Mouse (Mus musculus): ENCODE results near the gene Bnip1. TPM values are rescaled to one million over a fixed set of nuclear protein-coding genes. Genes with fewer than 3 reads are reported as not detected.

The Bnip1 gene
- 10 to 100 TPM; 32.7 to 35.3 (median 33.6) TPM for total RNA-seq (2022)

DNA sequence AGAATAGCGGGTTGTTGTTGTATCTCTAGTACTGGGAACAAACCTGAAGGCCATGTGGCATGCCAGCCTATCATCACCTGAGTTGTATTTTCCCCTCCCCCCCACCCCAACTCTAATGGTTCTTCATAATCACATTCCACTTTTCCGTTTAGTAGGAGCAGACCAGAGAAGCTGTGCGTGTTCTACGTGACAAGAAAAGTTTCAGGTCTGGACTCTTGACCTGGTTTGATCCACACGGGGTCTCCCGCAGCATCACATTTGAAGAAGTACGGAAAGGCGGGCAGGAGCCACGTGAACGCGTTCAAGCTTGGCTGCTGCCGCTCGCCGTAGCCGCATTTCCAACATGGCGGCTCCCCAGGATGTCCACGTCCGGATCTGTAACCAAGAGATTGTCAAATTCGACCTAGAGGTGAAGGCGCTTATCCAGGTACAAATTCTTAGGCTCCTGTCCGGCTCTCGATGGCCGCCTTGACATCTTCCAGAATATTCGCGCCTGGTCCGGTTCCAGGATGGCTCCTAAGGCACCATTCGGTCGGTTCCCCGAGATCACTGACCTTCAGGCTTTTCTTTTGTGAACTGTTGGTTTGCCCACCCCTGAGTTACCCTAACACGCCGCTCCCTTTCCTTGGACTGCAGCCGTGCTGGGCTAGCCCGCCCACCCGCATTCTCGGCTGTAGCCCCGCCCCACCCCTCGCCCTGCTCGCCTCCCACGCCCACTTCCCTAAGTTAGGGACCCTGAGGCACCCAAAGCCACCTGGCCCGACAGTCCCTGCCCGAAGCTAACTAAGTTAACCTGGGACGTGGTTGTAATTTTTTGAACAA is at the start of gene Bnip1:
Gene Bnip1 (plus strand): TSS at position 317 of the 822 bp plus-strand sequence.
- DNase-seq (ENCODE audit: low spot score in 2 of 2) = peak; percentile 68 to 78

DNA sequence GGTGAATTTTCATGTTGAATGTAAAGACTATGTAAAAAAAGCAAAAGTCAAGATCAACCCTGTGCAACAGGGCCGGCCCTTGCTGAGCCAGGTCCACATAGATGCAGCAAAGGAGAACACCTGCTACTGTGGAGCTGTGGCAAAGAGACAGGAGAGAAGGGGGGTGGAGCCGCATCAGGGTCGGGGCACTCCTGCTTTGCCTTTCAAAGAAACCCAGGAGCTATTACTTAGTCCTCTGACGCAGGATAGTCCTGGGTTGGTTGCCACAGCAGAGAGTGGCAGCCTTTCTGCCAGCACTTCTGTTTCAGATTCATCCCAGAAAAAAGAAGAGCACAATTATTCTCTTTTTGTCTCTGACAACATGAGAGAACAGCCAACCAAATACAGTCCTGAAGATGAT is 38.3 kb upstream of the Bnip1 start:
- no peak for DNase-seq (ENCODE audit: low spot score in 2 of 2)

DNA sequence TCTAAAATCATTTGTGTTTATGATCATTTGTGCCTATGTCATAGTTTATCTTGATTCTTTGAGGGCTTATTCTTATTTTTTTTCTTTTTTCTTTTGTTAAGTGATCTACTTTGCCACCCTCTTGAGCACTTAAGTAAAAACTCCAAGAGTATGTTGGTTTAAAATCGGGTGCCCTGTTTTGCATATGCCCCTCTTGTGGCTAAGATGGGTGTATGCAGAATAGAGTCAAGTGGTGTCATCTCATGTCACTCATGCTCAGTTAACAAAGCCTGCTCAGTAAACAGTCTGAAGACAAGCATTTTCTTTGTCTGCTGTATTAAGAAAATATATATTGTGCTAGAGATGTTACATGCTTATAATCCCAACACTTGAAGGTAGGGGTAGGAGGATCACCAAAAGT is 37.6 kb upstream of the Bnip1 start:
- no peak for DNase-seq (ENCODE audit: low spot score in 2 of 2)

- no peak for DNase-seq (ENCODE audit: low spot score in 2 of 2)
Measured at GRCm38 (mm10) chr17:26749975-26750374, 30.9 kb upstream of the Bnip1 start.

DNA sequence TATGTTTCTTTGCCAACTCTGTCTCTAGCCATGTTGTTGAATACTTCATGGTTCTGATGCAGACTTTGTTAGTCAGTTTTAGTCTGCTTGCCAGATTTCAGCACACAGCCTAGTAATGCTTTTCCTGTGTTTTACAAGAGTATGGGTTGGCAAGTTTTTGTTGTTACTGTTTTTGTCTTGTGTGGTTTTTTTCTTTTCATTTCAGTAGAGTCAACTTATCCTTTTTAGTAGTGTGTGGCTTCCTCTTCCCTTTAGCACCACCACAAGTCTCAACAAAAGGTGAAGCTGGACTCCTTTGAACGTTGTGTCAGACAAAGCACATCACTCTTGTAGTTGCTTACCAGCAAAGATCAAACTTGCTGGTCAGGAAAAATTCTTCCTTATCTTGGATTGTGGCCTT is 28.6 kb upstream of the Bnip1 start:
- no peak for DNase-seq (ENCODE audit: low spot score in 2 of 2)

- no peak for DNase-seq (ENCODE audit: low spot score in 2 of 2)
Measured at GRCm38 (mm10) chr17:26753476-26753875, 27.4 kb upstream of the Bnip1 start.

DNA sequence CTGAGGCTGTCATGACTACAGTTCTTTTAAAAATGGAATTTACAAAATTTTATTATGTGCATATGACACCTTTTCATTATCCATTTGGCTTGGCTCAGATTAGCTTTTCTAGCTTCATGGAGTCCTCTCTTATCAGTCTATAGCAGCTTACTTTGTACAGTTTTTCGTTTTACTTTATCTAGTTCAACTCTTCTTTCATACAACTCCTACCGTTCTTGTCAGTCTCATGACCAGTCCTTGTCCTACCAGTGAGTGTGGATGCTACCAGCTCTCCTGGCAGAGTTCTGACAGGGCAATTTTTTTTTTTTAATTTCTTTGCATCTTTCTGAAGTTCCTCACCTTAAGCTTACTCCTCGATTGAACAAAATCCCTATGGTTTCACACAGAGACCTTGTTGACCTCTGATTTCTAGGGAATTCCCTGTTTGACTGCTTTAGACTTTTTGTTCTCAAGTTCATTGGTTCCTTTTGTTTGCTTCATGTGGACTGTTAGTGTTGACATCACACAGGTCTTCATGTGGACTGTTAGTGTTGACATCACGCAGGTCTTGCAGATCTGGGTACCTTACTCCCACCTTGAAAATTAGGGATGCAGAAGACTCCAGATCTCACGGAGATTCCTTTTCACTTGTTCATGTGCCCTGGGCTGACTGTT is 13.6 kb upstream of the Bnip1 start:
- no peak for DNase-seq (ENCODE audit: low spot score in 2 of 2)

DNA sequence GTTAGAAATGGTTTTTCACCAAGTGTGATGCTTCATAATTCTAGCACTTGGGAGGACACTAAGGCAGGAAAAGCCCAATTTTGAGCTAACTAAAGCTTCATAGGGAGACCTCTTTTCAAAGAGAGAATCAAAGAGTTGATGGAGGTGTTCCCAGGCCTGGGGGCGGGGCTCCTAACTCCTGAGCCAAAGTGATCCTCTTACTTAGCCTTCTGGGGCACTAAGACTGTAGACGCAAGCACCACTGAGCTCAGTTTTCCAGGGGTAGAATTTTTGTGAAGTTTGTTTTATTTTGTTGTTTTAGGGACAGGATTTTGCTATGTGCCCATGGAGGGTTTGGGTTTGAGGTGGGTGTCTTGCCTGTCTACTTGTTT is 13.1 kb upstream of the Bnip1 start:
- DNase-seq (ENCODE audit: low spot score in 2 of 2) = no peak

- no peak for DNase-seq (ENCODE audit: low spot score in 2 of 2)
Measured at GRCm38 (mm10) chr17:26776211-26776610, 4.7 kb upstream of the Bnip1 start.

- DNase-seq (ENCODE audit: low spot score in 2 of 2) = no peak
Measured at GRCm38 (mm10) chr17:26778001-26778400, 2.9 kb upstream of the Bnip1 start.

- no peak for DNase-seq (ENCODE audit: low spot score in 2 of 2)
Measured at GRCm38 (mm10) chr17:26778430-26779100, 2.3 kb upstream of the Bnip1 start.

DNA sequence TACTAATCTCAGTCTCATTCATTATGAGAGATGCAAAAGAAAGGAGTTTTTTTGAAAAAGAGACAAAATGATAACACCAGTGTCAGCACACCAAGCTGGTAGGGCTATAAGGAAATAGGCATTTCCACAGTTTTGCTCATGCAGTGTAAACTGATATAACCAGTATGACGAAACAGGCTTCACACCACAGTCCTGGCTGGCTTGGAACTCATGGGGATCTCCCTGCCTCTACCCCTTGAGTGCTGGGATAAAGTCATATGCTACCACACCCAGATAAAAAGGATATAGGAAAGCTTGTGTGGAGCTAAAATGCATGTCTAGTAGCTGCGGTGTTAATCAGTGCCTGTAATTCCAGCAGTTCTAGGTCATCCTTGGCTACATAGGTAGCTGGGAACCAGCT is 1.4 kb upstream of the Bnip1 start:
- DNase-seq (ENCODE audit: low spot score in 2 of 2) = no peak

GRCm38 (mm10) chr17:26781610-26782043 is 761 bp downstream of the Bnip1 start:
- no peak for DNase-seq (ENCODE audit: low spot score in 2 of 2)

- no peak for DNase-seq (ENCODE audit: low spot score in 2 of 2)
Measured at GRCm38 (mm10) chr17:26784525-26784924, 3.7 kb downstream of the Bnip1 start.

DNA sequence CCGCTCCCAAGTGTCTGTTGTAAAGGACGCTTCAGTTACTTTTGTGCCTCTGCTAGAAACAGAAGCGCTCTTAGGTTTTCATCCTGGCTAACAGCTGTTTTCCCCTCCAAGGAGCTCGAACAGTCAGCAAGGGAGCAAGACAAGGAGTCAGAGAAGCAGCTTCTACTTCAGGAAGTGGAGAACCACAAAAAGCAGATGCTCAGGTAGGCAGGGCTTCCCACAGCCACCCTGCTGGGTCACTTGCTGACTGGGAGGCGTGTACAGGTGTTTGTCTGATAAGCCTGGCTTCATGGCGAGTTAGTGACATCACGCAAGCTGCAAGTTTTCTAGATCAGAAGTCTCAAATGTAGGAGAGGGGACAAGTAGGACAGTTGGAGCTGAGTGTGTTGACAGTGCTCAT is 5.7 kb downstream of the Bnip1 start:
- DNase-seq (ENCODE audit: low spot score in 2 of 2) = no peak

- no peak for DNase-seq (ENCODE audit: low spot score in 2 of 2)
Measured at GRCm38 (mm10) chr17:26788986-26789385, 8.1 kb downstream of the Bnip1 start.

DNA sequence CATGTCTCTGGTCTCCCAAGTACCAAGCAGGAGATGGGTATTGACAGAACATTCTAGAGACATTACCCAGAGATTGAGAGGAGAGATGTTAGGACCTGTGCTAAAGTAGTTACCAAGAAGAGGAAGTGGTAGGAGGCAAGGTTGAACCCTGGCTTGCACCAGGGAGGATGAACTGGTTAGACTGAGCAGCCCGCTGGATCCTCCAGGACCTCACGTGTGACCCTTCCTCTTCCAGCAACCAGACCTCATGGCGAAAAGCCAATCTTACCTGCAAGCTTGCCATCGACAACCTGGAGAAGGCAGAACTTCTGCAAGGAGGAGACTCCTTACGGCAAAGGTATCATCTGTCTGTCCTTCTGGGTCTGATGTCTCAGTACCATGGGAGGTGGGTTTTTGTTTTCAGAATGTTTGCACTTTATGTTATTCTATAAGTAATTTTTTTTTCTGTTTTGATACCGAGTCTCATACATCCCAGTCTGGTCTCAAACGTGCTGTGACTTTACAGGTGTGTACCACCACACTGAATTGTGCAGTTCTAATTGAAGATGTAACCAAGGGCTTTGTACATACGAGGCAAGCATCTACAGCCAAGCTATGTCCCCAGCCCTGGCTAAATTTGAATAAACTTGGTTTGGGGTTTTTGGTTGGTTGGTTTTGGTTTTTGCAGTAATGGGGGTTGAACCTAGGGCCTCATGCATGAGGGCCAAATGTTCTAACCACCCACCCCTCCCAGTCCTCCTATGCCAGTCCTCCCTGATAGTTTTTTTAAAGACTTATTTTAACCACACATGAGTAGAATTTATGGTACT is 8.8 kb downstream of the Bnip1 start:
- DNase-seq (ENCODE audit: low spot score in 2 of 2) = no peak

- DNase-seq (ENCODE audit: low spot score in 2 of 2) = no peak
Measured at GRCm38 (mm10) chr17:26790269-26791214, 9.7 kb downstream of the Bnip1 start.

DNA sequence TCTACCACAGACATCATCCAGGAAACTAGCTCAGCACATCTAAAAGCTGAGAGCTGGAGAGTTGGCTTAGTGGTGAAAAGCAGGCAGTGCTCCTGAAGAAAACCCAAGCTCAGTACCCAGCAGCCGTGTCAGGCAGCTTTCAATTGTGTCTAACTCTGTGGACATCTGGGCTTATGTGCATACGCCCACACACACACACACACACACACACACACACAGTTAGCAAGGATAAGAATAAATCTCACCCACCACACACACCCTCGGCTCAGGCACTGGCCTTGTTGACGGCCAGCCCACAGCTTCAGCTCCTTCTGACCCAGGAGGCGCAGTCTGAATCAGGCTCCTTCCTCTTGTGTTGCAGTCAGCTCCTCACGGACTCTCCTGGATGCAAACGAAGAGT is 10.7 kb downstream of the Bnip1 start:
- no peak for DNase-seq (ENCODE audit: low spot score in 2 of 2)

DNA sequence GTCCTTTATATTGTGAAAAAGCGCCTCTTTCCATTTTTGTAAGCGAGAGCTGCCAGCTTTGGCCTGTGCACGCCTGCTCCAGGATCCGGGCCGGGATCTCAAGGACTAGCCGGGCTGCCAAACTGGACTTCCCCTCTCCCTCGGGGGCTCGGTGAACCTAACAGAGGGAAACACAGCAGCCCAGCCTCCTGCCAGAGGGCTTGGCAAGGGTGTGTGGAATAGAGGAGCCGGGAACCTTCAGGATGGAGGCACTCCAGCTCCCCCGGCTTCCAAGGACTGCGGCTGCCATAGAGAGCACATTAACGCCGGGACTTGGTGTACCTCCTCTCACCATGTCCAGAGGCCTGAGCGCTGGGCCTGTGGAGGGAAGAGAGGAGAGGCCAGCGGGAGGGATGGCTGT is 11.2 kb downstream of the Bnip1 start:
- no peak for DNase-seq (ENCODE audit: low spot score in 2 of 2)

Data from layer of hippocampus, adult 8-10 months (tissue).